Mouse (Mus musculus) embryonic fibroblast, embryonic 13.5 days (primary cell): ENCODE results near the gene Ifnz.
"Not testable (repeated sequence)": the region's sequence is repeated elsewhere in the genome, so short reads cannot be mapped to it uniquely, and the experiment has no call there.

ENCODE experiments used
- CTCF ChIP-seq: IDR thresholded peaks from 2 replicates; pipeline ENCODE4 v1.5.1; 2011; ENCODE audit warnings: mild to moderate bottlenecking, control low read depth, low read length, moderate library complexity, borderline replicate concordance; ENCODE audit not compliant: insufficient read depth
- POLR2A ChIP-seq: IDR thresholded peaks from 2 replicates; pipeline ENCODE4 v1.6.1; 2011; ENCODE audit warnings: low read depth, mild to moderate bottlenecking, control low read depth, low read length, moderate library complexity

DNA sequence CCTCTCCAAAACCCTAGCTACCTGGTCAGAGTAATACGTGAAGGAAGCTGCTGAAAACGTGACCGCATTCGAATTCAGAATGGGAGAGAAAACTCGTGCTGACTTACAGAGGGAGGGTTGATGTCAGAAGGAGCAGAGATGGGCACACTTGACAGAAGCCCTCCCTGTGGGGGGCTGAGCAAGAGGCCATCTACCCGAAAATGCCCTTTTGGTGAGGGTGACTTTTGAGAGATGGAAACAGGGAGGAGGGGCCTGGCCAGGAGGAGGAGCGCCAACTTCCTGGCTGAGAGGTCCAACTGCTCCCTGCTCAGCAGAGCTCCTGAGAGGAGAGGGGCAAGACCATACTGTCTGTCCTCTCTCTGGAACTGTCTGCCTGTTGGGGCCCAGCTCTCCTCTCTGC is at the start of gene Ifnz:
- not testable (repeated sequence) for TF ChIP-seq POLR2A, CTCF
